Mouse (Mus musculus) midbrain, embryonic 11.5 days (tissue): Measurements from ENCODE around the gene Cavin4. TPM values are rescaled to one million over a fixed set of nuclear protein-coding genes. Genes with fewer than 3 reads are reported as not detected.

Experiments
- ATAC-seq: fragments of 200-750 bp; cut with Nextera tagmentation; 2 replicates; pipeline ENCODE4 v1.8.0; 2017; ENCODE audit warnings: moderate TSS enrichment, moderate library complexity; ENCODE audit not compliant: low FRiP score
- DNase-seq: peaks from one replicate; pipeline ENCODE4 v3.0.0; 2015; ENCODE audit warnings: low spot score; ENCODE audit errors: missing footprints
- H3K27ac ChIP-seq: fragments of 300-500 bp; sonication (generic); 2 replicates; pipeline ENCODE4 v1.5.1; 2014; ENCODE audit warnings: low read depth, low read length
- H3K27me3 ChIP-seq: fragments of 300-500 bp; sonication (generic); 2 replicates; pipeline ENCODE4 v1.6.1; 2014; ENCODE audit warnings: mild to moderate bottlenecking, low read length, moderate library complexity, mixed read lengths; ENCODE audit not compliant: control insufficient read depth, insufficient read depth
- H3K36me3 ChIP-seq: fragments of 300-500 bp; sonication (generic); 2 replicates; pipeline ENCODE4 v1.6.1; 2014; ENCODE audit warnings: mild to moderate bottlenecking, low read length, moderate library complexity, mixed read lengths; ENCODE audit not compliant: control insufficient read depth, insufficient read depth
- H3K4me1 ChIP-seq: fragments of 300-500 bp; sonication (generic); 2 replicates; pipeline ENCODE4 v1.6.1; 2014; ENCODE audit warnings: low read length; ENCODE audit not compliant: control insufficient read depth, insufficient read depth
- H3K4me2 ChIP-seq: fragments of 300-500 bp; sonication (generic); 2 replicates; pipeline ENCODE4 v1.6.1; 2014; ENCODE audit warnings: mild to moderate bottlenecking, moderate library complexity
- H3K4me3 ChIP-seq: fragments of 300-500 bp; sonication (generic); 2 replicates; pipeline ENCODE4 v1.5.1; 2014; ENCODE audit warnings: low read depth, low read length
- H3K9ac ChIP-seq: fragments of 300-500 bp; sonication (generic); 2 replicates; pipeline ENCODE4 v1.6.1; 2014; ENCODE audit warnings: low read length
- H3K9me3 ChIP-seq: fragments of 300-500 bp; sonication (generic); 2 replicates; pipeline ENCODE4 v1.6.1; 2016; ENCODE audit warnings: low read length; ENCODE audit not compliant: control insufficient read depth
- WGBS: fragments of 180-500 bp; shearing (Covaris S2); extraction: QIAGEN DNeasy Blood & Tissue Kit; methylation state at CpG from one replicate; pipeline ENCODE4 v1.1.7; 2014; 5-methylcytosine and 5-hydroxymethylcytosine counted together
- polyA plus RNA-seq: library from polyadenylated mRNA; unstranded; fragments of >200 nt; fragmentation: Nextera tagmentation; extraction: Ambion mirVana; gene quantifications from 2 replicates; pipeline ENCODE4 v1.2.1, GENCODE M21; 2014

Cavin4 gene
- 1.6 and 2.1 TPM in 2 replicates for polyA plus RNA-seq

DNA sequence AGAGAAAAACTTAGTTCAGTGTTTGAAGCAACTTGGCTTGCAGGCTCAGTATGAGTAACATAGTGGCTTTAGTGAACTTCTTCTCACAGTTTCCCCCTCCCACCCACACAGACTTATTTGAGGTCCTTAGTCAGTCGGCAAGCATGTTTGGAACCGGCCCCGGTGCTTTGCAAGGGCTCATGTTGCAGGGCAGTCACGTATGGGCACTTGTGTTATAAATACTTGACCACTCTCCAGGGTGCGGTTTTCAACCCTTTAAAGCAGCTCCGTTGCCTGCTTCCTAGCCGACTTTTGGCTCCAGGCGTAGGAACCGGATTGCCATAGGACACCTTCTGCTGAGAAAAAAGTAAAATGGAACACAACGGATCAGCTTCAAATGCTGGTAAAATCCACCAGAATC, at the start of gene Cavin4:
Gene Cavin4, plus strand, starts transcription at position 244 of the 400 bp plus-strand sequence.
- 97% methylated on average over 10 of the region's 10 CpGs for WGBS
- no peak within 1 kb of the TSS for H3K27ac ChIP-seq
- ATAC-seq (no peak), DNase-seq (no peak)
- H3K36me3 ChIP-seq = peaks cover 18% of the 10 kb centered on the region; the same call in 1 of the 2 replicates
- no peaks in the 10 kb centered on the region for H3K4me1 ChIP-seq
- H3K4me2 ChIP-seq = no peak within 1 kb of the TSS
- no peak within 1 kb of the TSS for H3K4me3 ChIP-seq
- H3K9ac ChIP-seq = no peak within 1 kb of the TSS
- no peaks in the 10 kb centered on the region for H3K27me3 ChIP-seq
- H3K9me3 ChIP-seq = no peaks in the 10 kb centered on the region

DNA sequence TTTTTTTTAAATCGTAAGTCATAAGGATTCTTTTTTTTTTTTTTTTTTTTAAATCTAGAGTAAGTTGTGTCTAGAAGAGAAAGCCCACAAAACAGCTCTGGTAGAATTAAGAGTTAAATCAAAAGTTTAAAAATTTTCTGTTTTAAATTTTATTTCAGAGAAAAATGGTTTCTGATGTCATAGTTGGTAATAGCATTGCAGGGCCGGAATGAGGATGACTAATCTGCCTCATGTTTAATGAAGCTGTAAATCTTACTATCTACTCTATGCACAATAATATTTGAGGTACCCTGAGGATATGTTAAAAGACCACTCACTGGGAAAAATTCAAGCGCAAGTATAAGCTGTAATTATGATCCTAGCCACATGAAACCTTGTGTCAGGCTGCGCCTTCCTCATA, 47.8 kb upstream of the Cavin4 start:
- H3K27me3 ChIP-seq = no peaks in the 10 kb centered on the region
- no peak overlapping the region for H3K9ac ChIP-seq
- no peaks in the 10 kb centered on the region for H3K4me1 ChIP-seq
- no peak for DNase-seq
- ATAC-seq = no peak
- no peaks in the 10 kb centered on the region for H3K9me3 ChIP-seq
- H3K36me3 ChIP-seq = peaks cover 7% of the 10 kb centered on the region
- 94% methylated on average over 4 of the region's 4 CpGs for WGBS
- H3K4me3 ChIP-seq = no peak overlapping the region
- no peak overlapping the region for H3K4me2 ChIP-seq
- H3K27ac ChIP-seq = no peak overlapping the region

DNA sequence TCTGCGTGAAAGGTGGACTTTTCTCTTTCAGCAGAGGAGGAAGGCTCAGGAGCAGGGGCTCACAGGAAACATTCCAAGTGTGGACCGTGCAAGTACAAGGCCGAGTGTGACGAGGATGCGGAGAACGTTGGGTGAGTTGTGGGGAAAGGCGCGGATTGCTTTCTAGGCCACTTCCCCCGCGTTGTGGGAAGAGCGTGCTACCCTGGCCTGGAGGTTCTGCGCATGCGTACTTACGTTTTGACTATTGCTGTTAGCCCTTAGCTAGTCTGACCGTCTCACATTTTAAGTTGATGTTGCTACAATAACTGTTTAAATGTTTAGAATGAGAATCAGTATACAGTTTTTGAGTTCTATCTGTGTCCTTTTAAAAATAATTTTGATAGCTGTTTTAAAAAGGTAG, 46.1 kb upstream of the Cavin4 start:
- no peak for ATAC-seq

GRCm38 (mm10) chr4:48620121-48620520, 43.2 kb upstream of the Cavin4 start:
- Histone ChIP-seq H3K27ac (no peak overlapping the region), H3K27me3 (no peaks in the 10 kb centered on the region), H3K36me3 (peaks cover 14% of the 10 kb centered on the region), H3K4me2 (no peak overlapping the region), H3K9ac (no peak overlapping the region), H3K4me3 (no peak overlapping the region), H3K9me3 (no peaks in the 10 kb centered on the region), H3K4me1 (no peaks in the 10 kb centered on the region)
- WGBS = 91% methylated on average over 6 of the region's 6 CpGs
- DNase-seq (no peak), ATAC-seq (no peak)

More for the DNA sequence above, 46.1 kb upstream of the Cavin4 start:
- Histone ChIP-seq H3K27me3 (no peaks in the 10 kb centered on the region), H3K36me3 (peaks cover 14% of the 10 kb centered on the region), H3K4me3 (no peak overlapping the region), H3K27ac (no peak overlapping the region), H3K9me3 (no peaks in the 10 kb centered on the region), H3K4me1 (no peaks in the 10 kb centered on the region), H3K9ac (no peak overlapping the region), H3K4me2 (no peak overlapping the region)
- no peak for DNase-seq
- WGBS = 97% methylated on average over 15 of the region's 15 CpGs

DNA sequence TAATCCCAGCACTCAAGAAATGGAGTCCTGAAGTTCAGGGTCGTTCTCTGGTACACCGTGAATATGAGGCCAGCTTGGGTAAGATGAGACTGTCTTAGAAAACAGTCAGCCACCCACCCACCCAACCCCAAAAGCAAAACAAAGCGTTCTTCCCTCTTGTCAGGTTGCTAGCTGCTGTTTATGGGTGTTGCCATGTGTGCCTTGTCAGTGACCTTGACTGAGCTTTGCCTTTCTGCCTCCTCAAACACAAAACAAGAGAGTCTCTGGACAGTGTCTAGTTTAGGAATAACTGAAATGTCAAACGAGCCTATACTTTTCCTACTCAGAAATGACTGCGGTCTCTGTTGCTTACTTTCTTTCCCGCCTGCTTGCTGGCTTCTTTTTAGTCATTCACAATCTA, 41.1 kb upstream of the Cavin4 start:
- H3K9ac ChIP-seq = no peak overlapping the region
- ATAC-seq = no peak
- 95% methylated on average over 6 of the region's 6 CpGs for WGBS
- H3K4me1 ChIP-seq = no peaks in the 10 kb centered on the region
- H3K27ac ChIP-seq = no peak overlapping the region
- no peaks in the 10 kb centered on the region for H3K9me3 ChIP-seq
- no peak for DNase-seq
- H3K4me3 ChIP-seq = no peak overlapping the region
- peaks cover 9% of the 10 kb centered on the region for H3K36me3 ChIP-seq
- no peaks in the 10 kb centered on the region for H3K27me3 ChIP-seq
- no peak overlapping the region for H3K4me2 ChIP-seq

GRCm38 (mm10) chr4:48622946-48623345, 40.4 kb upstream of the Cavin4 start:
- Histone ChIP-seq H3K27ac (no peak overlapping the region), H3K9ac (no peak overlapping the region), H3K27me3 (no peaks in the 10 kb centered on the region), H3K4me1 (no peaks in the 10 kb centered on the region), H3K9me3 (no peaks in the 10 kb centered on the region), H3K4me2 (no peak overlapping the region), H3K36me3 (peaks cover 9% of the 10 kb centered on the region), H3K4me3 (no peak overlapping the region)
- ATAC-seq (no peak), DNase-seq (no peak)
- WGBS = 93% methylated on average over 7 of the region's 7 CpGs

DNA sequence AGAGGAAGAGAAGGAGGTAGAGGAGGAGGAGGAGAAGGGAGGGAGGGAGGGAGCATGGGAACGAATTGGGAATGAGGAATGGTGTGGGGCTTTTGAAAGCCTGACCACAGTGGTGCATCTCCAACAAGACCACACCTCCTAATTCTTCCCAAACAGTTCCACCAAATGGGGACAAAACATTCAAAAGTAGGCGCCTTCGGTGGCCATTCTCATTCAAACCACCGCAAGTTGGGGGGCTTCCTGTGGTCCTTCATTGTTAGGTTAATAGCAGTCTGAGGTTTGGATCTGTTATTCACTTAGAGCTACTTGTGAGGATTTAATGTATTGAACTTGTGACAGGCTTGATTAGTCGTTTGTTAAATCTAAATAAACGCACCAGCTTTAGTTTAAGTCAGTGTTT, 38.4 kb upstream of the Cavin4 start:
- Histone ChIP-seq H3K9ac (no peak overlapping the region), H3K4me2 (no peak overlapping the region), H3K4me3 (no peak overlapping the region), H3K9me3 (no peaks in the 10 kb centered on the region), H3K36me3 (peaks cover 13% of the 10 kb centered on the region), H3K27ac (no peak overlapping the region), H3K27me3 (no peaks in the 10 kb centered on the region), H3K4me1 (no peaks in the 10 kb centered on the region)
- no peak for ATAC-seq
- 75% methylated on average over 6 of the region's 6 CpGs for WGBS
- DNase-seq = no peak

- Histone ChIP-seq H3K36me3 (peaks cover 13% of the 10 kb centered on the region), H3K4me3 (no peak overlapping the region), H3K4me2 (no peak overlapping the region), H3K9ac (no peak overlapping the region), H3K27me3 (no peaks in the 10 kb centered on the region), H3K9me3 (no peaks in the 10 kb centered on the region), H3K27ac (no peak overlapping the region), H3K4me1 (no peaks in the 10 kb centered on the region)
- 92% methylated on average over 9 of the region's 9 CpGs for WGBS
- ATAC-seq = no peak
- no peak for DNase-seq
Observed at GRCm38 (mm10) chr4:48625836-48626235, 37.5 kb upstream of the Cavin4 start.

- no peak overlapping the region for H3K4me2 ChIP-seq
- ATAC-seq = no peak
- no peak overlapping the region for H3K4me3 ChIP-seq
- no peak overlapping the region for H3K9ac ChIP-seq
- no peaks in the 10 kb centered on the region for H3K4me1 ChIP-seq
- H3K27ac ChIP-seq = no peak overlapping the region
- WGBS = 96% methylated on average over 13 of the region's 13 CpGs
- H3K9me3 ChIP-seq = no peaks in the 10 kb centered on the region
- no peaks in the 10 kb centered on the region for H3K27me3 ChIP-seq
- H3K36me3 ChIP-seq = peaks cover 6% of the 10 kb centered on the region
- DNase-seq = no peak
Observed at GRCm38 (mm10) chr4:48629445-48629844, 33.9 kb upstream of the Cavin4 start.

DNA sequence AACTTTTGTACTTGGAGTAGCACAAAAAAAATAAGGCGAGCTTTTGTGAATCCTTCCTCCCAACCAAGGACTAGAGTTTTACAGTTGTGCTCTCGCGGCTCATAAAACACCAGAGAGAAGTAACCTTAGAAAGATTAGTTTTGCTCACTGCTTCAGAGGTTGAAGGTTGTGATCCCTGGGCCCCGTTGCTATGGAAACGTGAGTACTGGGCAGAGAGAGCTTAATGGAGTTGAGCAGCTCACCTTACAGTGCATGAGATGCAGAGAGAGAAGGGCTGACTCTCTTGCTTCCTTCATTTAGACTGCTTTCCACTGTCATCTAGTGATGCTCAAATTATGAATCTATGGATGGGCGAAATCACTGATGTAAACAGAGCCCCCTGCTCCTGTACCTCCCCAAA, 29.8 kb upstream of the Cavin4 start:
- H3K9ac ChIP-seq = no peak overlapping the region
- H3K27ac ChIP-seq = no peak overlapping the region
- no peak for DNase-seq
- 68% methylated on average over 6 of the region's 6 CpGs for WGBS
- no peaks in the 10 kb centered on the region for H3K9me3 ChIP-seq
- no peaks in the 10 kb centered on the region for H3K4me1 ChIP-seq
- peaks cover 6% of the 10 kb centered on the region for H3K36me3 ChIP-seq
- no peak overlapping the region for H3K4me3 ChIP-seq
- no peak overlapping the region for H3K4me2 ChIP-seq
- H3K27me3 ChIP-seq = no peaks in the 10 kb centered on the region
- no peak for ATAC-seq
